Mouse (Mus musculus): ENCODE data around the gene Gdpgp1.

Gene Gdpgp1

GRCm38 (mm10) chr7:80232489-80233029, at the start of gene Gdpgp1, which contains the start of gene Cib1:
Gdpgp1 (plus strand) TSS chr7:80232865.
Cib1 (minus strand) TSS chr7:80232813.
- DNase-seq (ENCODE audit: low spot score) = peak; percentile 95

- DNase-seq (ENCODE audit: low spot score) = no peak
These were observed 49.2 kb upstream of the Gdpgp1 start for GRCm38 (mm10) chr7:80183466-80183865.

GRCm38 (mm10) chr7:80183969-80184368, 48.7 kb upstream of the Gdpgp1 start:
- DNase-seq (ENCODE audit: low spot score) = no peak

- no peak for DNase-seq (ENCODE audit: low spot score)
These were observed 48.1 kb upstream of the Gdpgp1 start for GRCm38 (mm10) chr7:80184551-80184950.

- no peak for DNase-seq (ENCODE audit: low spot score)
These were observed 47.7 kb upstream of the Gdpgp1 start for GRCm38 (mm10) chr7:80184968-80185367.

GRCm38 (mm10) chr7:80186021-80186420, 46.6 kb upstream of the Gdpgp1 start:
- DNase-seq (ENCODE audit: low spot score) = peak; percentile 87

GRCm38 (mm10) chr7:80186531-80187296, 46.0 kb upstream of the Gdpgp1 start, which contains the start of gene Sema4b:
Sema4b (plus strand) TSS chr7:80186841.
- DNase-seq (ENCODE audit: low spot score) = peak; percentile 94

- DNase-seq (ENCODE audit: low spot score) = no peak
These were observed 45.2 kb upstream of the Gdpgp1 start for GRCm38 (mm10) chr7:80187501-80187900.

- DNase-seq (ENCODE audit: low spot score) = no peak
These were observed 44.0 kb upstream of the Gdpgp1 start for GRCm38 (mm10) chr7:80188579-80189125.

GRCm38 (mm10) chr7:80189147-80189933, 43.3 kb upstream of the Gdpgp1 start:
- DNase-seq (ENCODE audit: low spot score) = no peak

- peak; percentile 65 for DNase-seq (ENCODE audit: low spot score)
These were observed 41.2 kb upstream of the Gdpgp1 start for GRCm38 (mm10) chr7:80191455-80191854.

- DNase-seq (ENCODE audit: low spot score) = peak; percentile 88
These were observed 40.2 kb upstream of the Gdpgp1 start for GRCm38 (mm10) chr7:80192226-80193061.

GRCm38 (mm10) chr7:80193941-80194739, 38.5 kb upstream of the Gdpgp1 start:
- no peak for DNase-seq (ENCODE audit: low spot score)

- no peak for DNase-seq (ENCODE audit: low spot score)
These were observed 37.5 kb upstream of the Gdpgp1 start for GRCm38 (mm10) chr7:80195146-80195545.

GRCm38 (mm10) chr7:80195576-80196263, 36.9 kb upstream of the Gdpgp1 start:
- no peak for DNase-seq (ENCODE audit: low spot score)

- DNase-seq (ENCODE audit: low spot score) = no peak
These were observed 35.3 kb upstream of the Gdpgp1 start for GRCm38 (mm10) chr7:80197371-80197770.

GRCm38 (mm10) chr7:80197941-80198778, 34.5 kb upstream of the Gdpgp1 start:
- DNase-seq (ENCODE audit: low spot score) = peak; percentile 86

- no peak for DNase-seq (ENCODE audit: low spot score)
These were observed 33.8 kb upstream of the Gdpgp1 start for GRCm38 (mm10) chr7:80198863-80199262.

GRCm38 (mm10) chr7:80199286-80199685, 33.4 kb upstream of the Gdpgp1 start:
- no peak for DNase-seq (ENCODE audit: low spot score)

Data from testis, postnatal 14 days (tissue).